Mouse (Mus musculus) midbrain, embryonic 16.5 days (tissue): ENCODE results near the gene Smoc1. TPM values are rescaled to one million over a fixed set of nuclear protein-coding genes. Genes with fewer than 3 reads are reported as not detected.
A peak's percentile ranks its signal among the peaks of the same experiment; 100 is the strongest.

ENCODE experiments used
- ATAC-seq: fragments of 200-750 bp; cut with Nextera tagmentation; 2 replicates; pipeline ENCODE4 v1.8.0; 2017; ENCODE audit warnings: moderate TSS enrichment
- H3K27ac ChIP-seq: fragments of 300-500 bp; sonication (generic); 2 replicates; pipeline ENCODE4 v1.5.1; 2014; ENCODE audit warnings: mild to moderate bottlenecking, low read length, mixed read lengths
- H3K27me3 ChIP-seq: fragments of 300-500 bp; sonication (generic); 2 replicates; pipeline ENCODE4 v1.6.1; 2014; ENCODE audit warnings: low read depth, low read length, mixed read lengths; ENCODE audit not compliant: control insufficient read depth, insufficient read depth
- H3K36me3 ChIP-seq: fragments of 300-500 bp; sonication (generic); 2 replicates; pipeline ENCODE4 v1.6.1; 2014; ENCODE audit warnings: mild to moderate bottlenecking, low read length, moderate library complexity, mixed read lengths; ENCODE audit not compliant: control insufficient read depth, insufficient read depth
- H3K4me1 ChIP-seq: fragments of 300-500 bp; sonication (generic); 2 replicates; pipeline ENCODE4 v1.6.1; 2014; ENCODE audit warnings: mild to moderate bottlenecking, low read length, mixed read lengths; ENCODE audit not compliant: control insufficient read depth, insufficient read depth
- H3K4me2 ChIP-seq: fragments of 300-500 bp; sonication (generic); 2 replicates; pipeline ENCODE4 v1.6.1; 2014; ENCODE audit warnings: mild to moderate bottlenecking, low read length, mixed read lengths
- H3K4me3 ChIP-seq: fragments of 300-500 bp; sonication (generic); 2 replicates; pipeline ENCODE4 v1.5.1; 2014; ENCODE audit warnings: low read depth, mild to moderate bottlenecking, low read length, moderate library complexity, mixed read lengths
- H3K9ac ChIP-seq: fragments of 300-500 bp; sonication (generic); 2 replicates; pipeline ENCODE4 v1.6.1; 2014; ENCODE audit warnings: low read depth, low read length, mixed read lengths
- H3K9me3 ChIP-seq: fragments of 300-500 bp; sonication (generic); replicated peaks from 2 replicates; pipeline ENCODE4 v1.6.1; 2014; ENCODE audit warnings: mild to moderate bottlenecking, low read length, mixed read lengths; ENCODE audit not compliant: control insufficient read depth, poor library complexity, severe bottlenecking
- WGBS: fragments of 180-500 bp; shearing (Covaris S2); extraction: QIAGEN DNeasy Blood & Tissue Kit; methylation state at CpG from one replicate; pipeline ENCODE4 v1.1.7; 2014; 5-methylcytosine and 5-hydroxymethylcytosine counted together
- polyA plus RNA-seq: library from polyadenylated mRNA; unstranded; fragments of >200 nt; fragmentation: Nextera tagmentation; extraction: Ambion mirVana; gene quantifications from 2 replicates; pipeline ENCODE4 v1.2.1, GENCODE M21; 2015

Gene Smoc1
- polyA plus RNA-seq, 1 experiment from 2014 or later = 29.0 TPM

GRCm38 (mm10) chr12:81223276-81223675 lies 196.7 kb downstream of the Smoc1 start:
- Histone ChIP-seq H3K4me1 (peaks cover 25% of the 10 kb centered on the region), H3K27ac (no peak overlapping the region), H3K4me3 (no peak overlapping the region), H3K27me3 (no peaks in the 10 kb centered on the region), H3K4me2 (no peak overlapping the region), H3K9me3 (no peaks in the 10 kb centered on the region), H3K36me3 (no peaks in the 10 kb centered on the region), H3K9ac (no peak overlapping the region)
- no peak for ATAC-seq
- 79% methylated on average over 2 of the region's 2 CpGs for WGBS

- Histone ChIP-seq H3K4me3 (no peak overlapping the region), H3K4me1 (peaks cover 30% of the 10 kb centered on the region), H3K9me3 (no peaks in the 10 kb centered on the region), H3K4me2 (no peak overlapping the region), H3K9ac (no peak overlapping the region), H3K27ac (no peak overlapping the region), H3K27me3 (no peaks in the 10 kb centered on the region), H3K36me3 (no peaks in the 10 kb centered on the region)
- ATAC-seq = no peak
- WGBS = 58% methylated on average over 2 of the region's 2 CpGs
These were observed 198.2 kb downstream of the Smoc1 start for GRCm38 (mm10) chr12:81224843-81225242.

GRCm38 (mm10) chr12:81225966-81226577 lies 199.5 kb downstream of the Smoc1 start:
- 27% methylated on average over 6 of the region's 6 CpGs for WGBS
- Histone ChIP-seq H3K4me1 (peaks cover 30% of the 10 kb centered on the region), H3K4me2 (no peak overlapping the region), H3K27me3 (no peaks in the 10 kb centered on the region), H3K4me3 (no peak overlapping the region), H3K36me3 (no peaks in the 10 kb centered on the region), H3K9me3 (no peaks in the 10 kb centered on the region), H3K27ac (peak overlapping the region; percentile 54), H3K9ac (no peak overlapping the region)
- 0 out of 2 replicates have a peak, but pooled peaks have one; percentile 13 for ATAC-seq

- 45% methylated on average over 3 of the region's 3 CpGs for WGBS
- Histone ChIP-seq H3K9ac (no peak overlapping the region), H3K4me1 (peaks cover 30% of the 10 kb centered on the region), H3K27me3 (no peaks in the 10 kb centered on the region), H3K36me3 (no peaks in the 10 kb centered on the region), H3K9me3 (no peaks in the 10 kb centered on the region), H3K27ac (peak overlapping the region; percentile 54), H3K4me3 (no peak overlapping the region), H3K4me2 (no peak overlapping the region)
- ATAC-seq = no peak
These were observed 200.0 kb downstream of the Smoc1 start for GRCm38 (mm10) chr12:81226590-81226989.

- no peak overlapping the region for H3K4me3 ChIP-seq
- peak overlapping the region; percentile 37 for H3K4me2 ChIP-seq
- no peaks in the 10 kb centered on the region for H3K9me3 ChIP-seq
- ATAC-seq = peak; percentile 86
- H3K4me1 ChIP-seq = peaks cover 30% of the 10 kb centered on the region
- H3K9ac ChIP-seq = no peak overlapping the region
- H3K36me3 ChIP-seq = no peaks in the 10 kb centered on the region
- H3K27me3 ChIP-seq = no peaks in the 10 kb centered on the region
- peak overlapping the region; percentile 71 for H3K27ac ChIP-seq
- 47% methylated on average over 5 of the region's 5 CpGs for WGBS
These were observed 201.3 kb downstream of the Smoc1 start for GRCm38 (mm10) chr12:81227767-81228460.

- H3K27me3 ChIP-seq = no peaks in the 10 kb centered on the region
- no peak for ATAC-seq
- no peak overlapping the region for H3K27ac ChIP-seq
- H3K4me2 ChIP-seq = no peak overlapping the region
- H3K4me1 ChIP-seq = no peaks in the 10 kb centered on the region; the same call in 1 of the 2 replicates
- H3K4me3 ChIP-seq = no peak overlapping the region
- no peak overlapping the region for H3K9ac ChIP-seq
- peaks cover 4% of the 10 kb centered on the region; the same call in 1 of the 2 replicates for H3K9me3 ChIP-seq
- WGBS = 89% methylated on average over 1 of the region's 1 CpGs
- H3K36me3 ChIP-seq = no peaks in the 10 kb centered on the region
These were observed 207.3 kb downstream of the Smoc1 start for GRCm38 (mm10) chr12:81233746-81234380.

GRCm38 (mm10) chr12:81235456-81236330 lies 209.1 kb downstream of the Smoc1 start:
- Histone ChIP-seq H3K4me1 (no peaks in the 10 kb centered on the region; the same call in 1 of the 2 replicates), H3K27ac (no peak overlapping the region), H3K36me3 (no peaks in the 10 kb centered on the region), H3K4me2 (no peak overlapping the region), H3K27me3 (no peaks in the 10 kb centered on the region), H3K4me3 (no peak overlapping the region), H3K9me3 (peaks cover 4% of the 10 kb centered on the region; the same call in 1 of the 2 replicates), H3K9ac (no peak overlapping the region)
- no peak for ATAC-seq
- 87% methylated on average over 10 of the region's 10 CpGs for WGBS
